Mouse (Mus musculus): ENCODE results near the gene Zbtb12. TPM values are rescaled to one million over a fixed set of nuclear protein-coding genes. Genes with fewer than 3 reads are reported as not detected.

Zbtb12 gene
- polyA plus RNA-seq, 1 experiment from 2014 or later = 9.2 TPM

GRCm38 (mm10) chr17:34944362-34944761 is 65.1 kb downstream of the Zbtb12 start:
- ATAC-seq = no peak

More at GRCm38 (mm10) chr17:34944362-34944761, 65.1 kb downstream of the Zbtb12 start:
- Histone ChIP-seq H3K27me3 (replicated peaks; ENCODE audit: control insufficient read depth, insufficient read depth, low read length) (no peaks in the 10 kb centered on the region), H3K36me3 (ENCODE audit: control insufficient read depth, insufficient read depth, low read length) (no peaks in the 10 kb centered on the region), H3K4me1 (ENCODE audit: control insufficient read depth, insufficient read depth, low read depth, low read length) (no peaks in the 10 kb centered on the region), H3K9ac (ENCODE audit: low read depth, low read length) (no peak overlapping the region), H3K4me3 (ENCODE audit: low read length) (no peak overlapping the region), H3K4me2 (ENCODE audit: low read length) (no peak overlapping the region), H3K9me3 (ENCODE audit: control insufficient read depth, low read length) (no peaks in the 10 kb centered on the region), H3K27ac (ENCODE audit: low read depth, low read length) (no peak overlapping the region)

Small RNA genes lying within 50 kb of the gene (microRNA-seq; reads per million reads assigned to microRNA genes)
- gene Mir6970 (not detected), gene Mir6971 (4.0 reads per million, percentile 13 among the genes with 10 or more reads in this experiment), gene Mir6972 (not detected)

Other genes starting within 250 kb of the Zbtb12 start
- gene Prrt1, start 249.9 kb upstream of the Zbtb12 start, polyA plus RNA-seq (2015; fragmentation: Nextera tagmentation; extraction: Ambion mirVana) = 6.8 and 8.1 TPM in 2 replicates
- 13.5 and 17.0 TPM in 2 replicates for gene Fkbpl, start 234.7 kb upstream of the Zbtb12 start, polyA plus RNA-seq (2015; fragmentation: Nextera tagmentation; extraction: Ambion mirVana)
- gene Atf6b, start 232.3 kb upstream of the Zbtb12 start, polyA plus RNA-seq (2015; fragmentation: Nextera tagmentation; extraction: Ambion mirVana) = 110 and 121 TPM in 2 replicates
- 0.30 and 0.34 TPM in 2 replicates for gene Tnxb, start 208.9 kb upstream of the Zbtb12 start, polyA plus RNA-seq (2015; fragmentation: Nextera tagmentation; extraction: Ambion mirVana)
- 0.19 and 0.25 TPM in 2 replicates for gene C4b, start 135.6 kb upstream of the Zbtb12 start, polyA plus RNA-seq (2015; fragmentation: Nextera tagmentation; extraction: Ambion mirVana)
- gene Cyp21a1, start 74.9 kb upstream of the Zbtb12 start, polyA plus RNA-seq (2015; fragmentation: Nextera tagmentation; extraction: Ambion mirVana) = not detected in 2 replicates
- gene Stk19, start 42.5 kb upstream of the Zbtb12 start, polyA plus RNA-seq (2015; fragmentation: Nextera tagmentation; extraction: Ambion mirVana) = 41.2 and 43.1 TPM in 2 replicates
- 68.4 and 68.9 TPM in 2 replicates for gene Dxo, start 42.5 kb upstream of the Zbtb12 start, polyA plus RNA-seq (2015; fragmentation: Nextera tagmentation; extraction: Ambion mirVana)
- 57.1 and 62.6 TPM in 2 replicates for gene Skiv2l, start 29.3 kb upstream of the Zbtb12 start, polyA plus RNA-seq (2015; fragmentation: Nextera tagmentation; extraction: Ambion mirVana)
- gene Nelfe, start 29.1 kb upstream of the Zbtb12 start, polyA plus RNA-seq (2015; fragmentation: Nextera tagmentation; extraction: Ambion mirVana) = 78.9 and 83.3 TPM in 2 replicates
- 1.6 and 2.1 TPM in 2 replicates for gene Cfb, start 17.0 kb upstream of the Zbtb12 start, polyA plus RNA-seq (2015; fragmentation: Nextera tagmentation; extraction: Ambion mirVana)
- gene Gm20547, start 2.6 kb downstream of the Zbtb12 start, polyA plus RNA-seq (2015; fragmentation: Nextera tagmentation; extraction: Ambion mirVana) = not detected in 2 replicates
- gene C2, start 18.8 kb downstream of the Zbtb12 start, polyA plus RNA-seq (2015; fragmentation: Nextera tagmentation; extraction: Ambion mirVana) = 1.8 and 2.8 TPM in 2 replicates
- 81.9 and 95.3 TPM in 2 replicates for gene Ehmt2, start 19.0 kb downstream of the Zbtb12 start, polyA plus RNA-seq (2015; fragmentation: Nextera tagmentation; extraction: Ambion mirVana)
- 0.21 TPM in 1 of 2 replicates, not detected in the other for gene Slc44a4, start 35.0 kb downstream of the Zbtb12 start, polyA plus RNA-seq (2015; fragmentation: Nextera tagmentation; extraction: Ambion mirVana)
- 41.7 and 42.1 TPM in 2 replicates for gene Neu1, start 51.8 kb downstream of the Zbtb12 start, polyA plus RNA-seq (2015; fragmentation: Nextera tagmentation; extraction: Ambion mirVana)
- gene Hspa1b, start 79.8 kb downstream of the Zbtb12 start, polyA plus RNA-seq (2015; fragmentation: Nextera tagmentation; extraction: Ambion mirVana) = 0.45 and 0.74 TPM in 2 replicates
- not detected in 2 replicates for gene Gm20481, start 90.4 kb downstream of the Zbtb12 start, polyA plus RNA-seq (2015; fragmentation: Nextera tagmentation; extraction: Ambion mirVana)
- gene Hspa1a, start 92.7 kb downstream of the Zbtb12 start, polyA plus RNA-seq (2015; fragmentation: Nextera tagmentation; extraction: Ambion mirVana) = 15.3 and 18.1 TPM in 2 replicates
- 1.4 and 1.6 TPM in 2 replicates for gene Hspa1l, start 93.2 kb downstream of the Zbtb12 start, polyA plus RNA-seq (2015; fragmentation: Nextera tagmentation; extraction: Ambion mirVana)
- gene Lsm2, start 102.4 kb downstream of the Zbtb12 start, polyA plus RNA-seq (2015; fragmentation: Nextera tagmentation; extraction: Ambion mirVana) = 106 and 113 TPM in 2 replicates
- 50.7 and 61.7 TPM in 2 replicates for gene Vars, start 121.5 kb downstream of the Zbtb12 start, polyA plus RNA-seq (2015; fragmentation: Nextera tagmentation; extraction: Ambion mirVana)
- gene Vwa7, start 137.1 kb downstream of the Zbtb12 start, polyA plus RNA-seq (2015; fragmentation: Nextera tagmentation; extraction: Ambion mirVana) = 0.08 and 0.19 TPM in 2 replicates
- gene Sapcd1, start 148.5 kb downstream of the Zbtb12 start, polyA plus RNA-seq (2015; fragmentation: Nextera tagmentation; extraction: Ambion mirVana) = 1.7 TPM in 2 replicates
- 1.8 and 2.5 TPM in 2 replicates for gene Msh5, start 167.3 kb downstream of the Zbtb12 start, polyA plus RNA-seq (2015; fragmentation: Nextera tagmentation; extraction: Ambion mirVana)
- gene Clic1, start 170.5 kb downstream of the Zbtb12 start, polyA plus RNA-seq (2015; fragmentation: Nextera tagmentation; extraction: Ambion mirVana) = 85.2 and 88.5 TPM in 2 replicates
- 338 and 363 TPM in 2 replicates for gene Ddah2, start 179.6 kb downstream of the Zbtb12 start, polyA plus RNA-seq (2015; fragmentation: Nextera tagmentation; extraction: Ambion mirVana)
- gene Ly6g6c, start 185.9 kb downstream of the Zbtb12 start, polyA plus RNA-seq (2015; fragmentation: Nextera tagmentation; extraction: Ambion mirVana) = not detected in 2 replicates
- gene Mpig6b, start 186.7 kb downstream of the Zbtb12 start, polyA plus RNA-seq (2015; fragmentation: Nextera tagmentation; extraction: Ambion mirVana) = 0.13 and 0.21 TPM in 2 replicates
- gene Ly6g6e, start 197.4 kb downstream of the Zbtb12 start, polyA plus RNA-seq (2015; fragmentation: Nextera tagmentation; extraction: Ambion mirVana) = 0.16 and 0.34 TPM in 2 replicates
- 0.68 and 1.0 TPM in 2 replicates for gene Ly6g6d, start 198.6 kb downstream of the Zbtb12 start, polyA plus RNA-seq (2015; fragmentation: Nextera tagmentation; extraction: Ambion mirVana)
- 0.22 TPM in 1 of 2 replicates, not detected in the other for gene Ly6g6f, start 206.1 kb downstream of the Zbtb12 start, polyA plus RNA-seq (2015; fragmentation: Nextera tagmentation; extraction: Ambion mirVana)
- 113 and 115 TPM in 2 replicates for gene Abhd16a, start 209.8 kb downstream of the Zbtb12 start, polyA plus RNA-seq (2015; fragmentation: Nextera tagmentation; extraction: Ambion mirVana)
- not detected in 2 replicates for gene Ly6g5c, start 228.8 kb downstream of the Zbtb12 start, polyA plus RNA-seq (2015; fragmentation: Nextera tagmentation; extraction: Ambion mirVana)
- gene Ly6g5b, start 235.9 kb downstream of the Zbtb12 start, polyA plus RNA-seq (2015; fragmentation: Nextera tagmentation; extraction: Ambion mirVana) = 0.93 and 1.5 TPM in 2 replicates
- 20.7 and 23.7 TPM in 2 replicates for gene Gpank1, start 242.0 kb downstream of the Zbtb12 start, polyA plus RNA-seq (2015; fragmentation: Nextera tagmentation; extraction: Ambion mirVana)
- gene Csnk2b, start 242.6 kb downstream of the Zbtb12 start, polyA plus RNA-seq (2015; fragmentation: Nextera tagmentation; extraction: Ambion mirVana) = 319 and 346 TPM in 2 replicates
- gene D17H6S53E, start 246.9 kb downstream of the Zbtb12 start, polyA plus RNA-seq (2015; fragmentation: Nextera tagmentation; extraction: Ambion mirVana) = 8.9 TPM in 2 replicates

Data from hindbrain, embryonic 16.5 days (tissue).